Comparison of ENCODE assay signal across 24 mouse cellular contexts in the genomic region with DNA sequence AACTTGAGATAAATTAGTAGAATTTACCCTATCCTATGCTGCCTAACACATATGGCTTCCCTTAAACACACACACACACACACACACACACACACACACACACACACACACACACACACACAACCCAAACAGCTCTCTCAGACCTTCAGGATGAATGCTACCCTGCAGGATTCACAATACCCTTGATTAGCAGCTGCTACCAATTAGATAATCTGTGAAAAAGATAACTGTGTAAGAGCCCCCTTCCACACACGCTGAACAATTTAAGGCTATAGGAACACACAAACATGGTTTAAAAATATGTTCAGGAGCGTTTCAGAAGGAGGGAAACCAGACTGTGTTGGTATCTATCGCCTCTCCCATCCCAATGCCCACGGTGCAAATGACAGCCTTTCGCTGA.
DNase-seq lines count a peak whose midpoint lies in the region; ATAC-seq and TF ChIP-seq lines count a peak whose summit lies in the region.
"Had no signal": no experiment of that assay in that cellular context is flagged by ENCODE, and none has a peak within 500 bp of the region (broad histone marks: within the 10 kb centered on the region; RNA-seq: fewer than 3 reads in every experiment).

No protein-coding gene starts in this region.

- no peak overlapping the region for H3K4me3 ChIP-seq in forebrain, embryonic 13.5 days
- no peak overlapping the region for H3K4me3 ChIP-seq in forebrain, embryonic 10.5 days
- H3K4me3 ChIP-seq in limb, embryonic 10.5 days: no peak overlapping the region
- H3K4me3 ChIP-seq in lung, postnatal 0 days (ENCODE audit: low read depth, low read length): no peak overlapping the region
- H3K4me3 ChIP-seq: embryonic facial prominence, embryonic 12.5 days; embryonic facial prominence, embryonic 15.5 days; hindbrain, embryonic 10.5 days had no signal

- intact Hi-C loops in heart, postnatal 14 days (cut with DNase I): no loop called here

- peak overlapping the region; percentile 71 for H3K27ac ChIP-seq in forebrain, embryonic 13.5 days
- H3K27ac ChIP-seq in forebrain, embryonic 10.5 days: no peak overlapping the region
- no peak overlapping the region for H3K27ac ChIP-seq in limb, embryonic 10.5 days
- H3K27ac ChIP-seq in lung, postnatal 0 days (ENCODE audit: low read length): no peak overlapping the region
- H3K27ac ChIP-seq: embryonic facial prominence, embryonic 12.5 days; embryonic facial prominence, embryonic 15.5 days; hindbrain, embryonic 10.5 days; hindbrain, embryonic 14.5 days; hindbrain, postnatal 0 days had no signal

- no peaks in the 10 kb centered on the region for H3K27me3 ChIP-seq in forebrain, embryonic 13.5 days
- peaks cover 12% of the 10 kb centered on the region; the same call in 1 of the 2 replicates for H3K27me3 ChIP-seq in forebrain, embryonic 10.5 days (ENCODE audit: poor library complexity, severe bottlenecking)
- H3K27me3 ChIP-seq in limb, embryonic 10.5 days (ENCODE audit: low read depth, poor library complexity, severe bottlenecking): no peaks in the 10 kb centered on the region
- no peaks in the 10 kb centered on the region for H3K27me3 ChIP-seq in lung, postnatal 0 days (replicated peaks; ENCODE audit: insufficient read depth, low read length)
- H3K27me3 ChIP-seq: embryonic facial prominence, embryonic 15.5 days had no signal

- H3K4me1 ChIP-seq in forebrain, embryonic 13.5 days: peaks cover 38% of the 10 kb centered on the region
- H3K4me1 ChIP-seq in forebrain, embryonic 10.5 days: peaks cover 50% of the 10 kb centered on the region
- H3K4me1 ChIP-seq in limb, embryonic 10.5 days: peaks cover 16% of the 10 kb centered on the region
- H3K4me1 ChIP-seq in lung, postnatal 0 days (ENCODE audit: insufficient read depth, low read depth, low read length): no peaks in the 10 kb centered on the region

- TF ChIP-seq CTCF in brain, embryonic 14.5 days (IDR thresholded peaks at IDR 0.05; ENCODE audit: borderline replicate concordance, extremely low read depth, insufficient read depth, insufficient read length): no peak
- no peak for TF ChIP-seq CTCF in lung, postnatal 0 days (IDR thresholded peaks at IDR 0.05)

- no peak overlapping the region for H3K4me2 ChIP-seq in forebrain, embryonic 13.5 days
- no peak overlapping the region for H3K4me2 ChIP-seq in lung, postnatal 0 days (replicated peaks; ENCODE audit: low read depth, low read length)
- H3K4me2 ChIP-seq: embryonic facial prominence, embryonic 12.5 days; embryonic facial prominence, embryonic 15.5 days; heart, embryonic 11.5 days; hindbrain, embryonic 14.5 days had no signal

- ATAC-seq in forebrain, embryonic 13.5 days: peak; percentile 42
- no peak for ATAC-seq in lung, postnatal 0 days
- ATAC-seq: activated CD4-positive, CD25-positive, alpha-beta regulatory T cell, adult 4 months; hindbrain, postnatal 0 days; inflammation-experienced regulatory T-cells, adult 6 months; intestine, embryonic 16.5 days had no signal

- 70% methylated on average over 5 of the region's 5 CpGs for WGBS in forebrain, embryonic 13.5 days
- 89% methylated on average over 5 of the region's 5 CpGs for WGBS in forebrain, embryonic 10.5 days
- WGBS in limb, embryonic 10.5 days: 78% methylated on average over 5 of the region's 5 CpGs
- WGBS in lung, postnatal 0 days: 76% methylated on average over 5 of the region's 5 CpGs

- no peaks in the 10 kb centered on the region for H3K9me3 ChIP-seq in forebrain, embryonic 13.5 days (replicated peaks)
- no peaks in the 10 kb centered on the region for H3K9me3 ChIP-seq in forebrain, embryonic 10.5 days
- H3K9me3 ChIP-seq in limb, embryonic 10.5 days (replicated peaks): no peaks in the 10 kb centered on the region
- no peaks in the 10 kb centered on the region for H3K9me3 ChIP-seq in lung, postnatal 0 days (ENCODE audit: low read length)
- H3K9me3 ChIP-seq: embryonic facial prominence, embryonic 12.5 days; embryonic facial prominence, embryonic 15.5 days; hindbrain, embryonic 10.5 days had no signal

- TF ChIP-seq EP300 in lung, postnatal 0 days (IDR thresholded peaks at IDR 0.05): no peak

- H3K36me3 ChIP-seq in forebrain, embryonic 13.5 days (ENCODE audit: poor library complexity, severe bottlenecking): no peaks in the 10 kb centered on the region
- no peaks in the 10 kb centered on the region for H3K36me3 ChIP-seq in forebrain, embryonic 10.5 days (replicated peaks)
- no peaks in the 10 kb centered on the region for H3K36me3 ChIP-seq in limb, embryonic 10.5 days
- no peaks in the 10 kb centered on the region for H3K36me3 ChIP-seq in lung, postnatal 0 days (ENCODE audit: insufficient read depth, low read length)
- H3K36me3 ChIP-seq: embryonic facial prominence, embryonic 12.5 days; embryonic facial prominence, embryonic 15.5 days; hindbrain, embryonic 10.5 days had no signal

- DNase-seq in forebrain, embryonic 10.5 days (ENCODE audit: extremely low spot score, low spot score): no peak
- DNase-seq in heart, adult 11 months: peak; percentile 66
- no peak for DNase-seq in heart, postnatal 14 days
- DNase-seq in brain, embryonic 14.5 days (ENCODE audit: low read depth): peak; percentile 70
- DNase-seq in limb, embryonic 10.5 days (ENCODE audit: low spot score): peak; percentile 26
- DNase-seq in lung, postnatal 0 days (ENCODE audit: low spot score): no peak
- DNase-seq: adrenal gland, adult 8-10 months; adrenal gland, postnatal 25 days; cerebellum, adult 18-20 months; cerebellum, adult 9-10 months; cerebellum, postnatal 14 days; gastrocnemius, postnatal 10 days; gastrocnemius, postnatal 36 days; heart, postnatal 36 days had no signal

- no peak overlapping the region for H3K9ac ChIP-seq in forebrain, embryonic 13.5 days
- no peak overlapping the region for H3K9ac ChIP-seq in lung, postnatal 0 days (replicated peaks; ENCODE audit: low read depth)
- H3K9ac ChIP-seq: embryonic facial prominence, embryonic 12.5 days; embryonic facial prominence, embryonic 15.5 days; hindbrain, embryonic 14.5 days had no signal

- TF ChIP-seq POLR2A in brain, embryonic 14.5 days (IDR thresholded peaks at IDR 0.05; ENCODE audit: borderline replicate concordance, extremely low read depth, insufficient read depth, insufficient read length, poor library complexity, severe bottlenecking): no peak

Comparison
In these comparisons a context has a peak if more than half of its experiments do, and no peak if none do; other contexts are left out.
1. DNase-seq: peak in heart, adult 11 months (single experiment), brain, embryonic 14.5 days (single experiment) and limb, embryonic 10.5 days (single experiment); none in forebrain, embryonic 10.5 days (single experiment), heart, postnatal 14 days (0 of 2) and lung, postnatal 0 days (single experiment).